Comparison of ENCODE assay signal across 25 mouse cellular contexts in the genomic region with DNA sequence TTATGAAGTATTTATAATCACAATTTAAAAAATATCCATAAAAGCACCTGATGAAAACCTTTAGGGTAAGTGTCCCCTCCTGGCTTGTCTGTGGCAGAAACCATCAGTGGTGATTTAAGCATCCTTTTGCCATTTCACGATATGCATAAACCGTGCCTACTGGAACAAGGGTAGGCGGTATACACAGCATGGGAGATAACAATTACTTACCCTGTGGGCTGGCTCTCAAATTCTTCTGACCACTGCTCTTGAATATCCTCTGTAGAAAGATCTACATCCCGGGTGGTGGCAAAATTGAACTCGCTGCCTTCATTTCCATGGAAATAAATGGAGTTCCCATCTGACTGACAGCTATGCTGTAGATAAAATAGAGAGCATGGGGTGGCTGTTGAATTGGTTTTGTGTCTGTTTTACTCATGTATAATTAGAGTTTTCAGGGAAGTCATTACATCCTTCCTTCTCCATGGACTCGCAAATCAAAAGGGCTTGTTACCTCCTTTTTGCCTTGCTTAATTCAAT.
"Had no signal": no experiment of that assay in that cellular context is flagged by ENCODE, and none has a peak within 500 bp of the region (broad histone marks: within the 10 kb centered on the region; RNA-seq: fewer than 3 reads in every experiment).

No protein-coding gene starts in this region.

- ATAC-seq: hindbrain, postnatal 0 days; intestine, embryonic 16.5 days; liver, embryonic 12.5 days had no signal

- H3K9me3 ChIP-seq: heart, embryonic 13.5 days; heart, embryonic 15.5 days; hindbrain, embryonic 15.5 days; kidney, embryonic 15.5 days; limb, embryonic 13.5 days; limb, embryonic 15.5 days; liver, embryonic 12.5 days had no signal

- H3K36me3 ChIP-seq: heart, embryonic 13.5 days; heart, embryonic 15.5 days; hindbrain, embryonic 15.5 days; kidney, embryonic 15.5 days; limb, embryonic 13.5 days; limb, embryonic 15.5 days; liver, embryonic 12.5 days had no signal

- H3K9ac ChIP-seq: heart, embryonic 13.5 days; heart, embryonic 15.5 days; hindbrain, embryonic 15.5 days; kidney, embryonic 15.5 days; limb, embryonic 13.5 days; limb, embryonic 15.5 days; liver, embryonic 12.5 days; liver, embryonic 14.5 days had no signal

- H3K4me2 ChIP-seq: heart, embryonic 11.5 days; heart, embryonic 13.5 days; heart, embryonic 15.5 days; hindbrain, embryonic 15.5 days; kidney, embryonic 15.5 days; limb, embryonic 13.5 days; limb, embryonic 15.5 days; liver, embryonic 12.5 days had no signal

- H3K4me3 ChIP-seq: heart, adult 2 months; heart, embryonic 13.5 days; heart, embryonic 15.5 days; hindbrain, embryonic 15.5 days; kidney, embryonic 15.5 days; limb, embryonic 13.5 days; limb, embryonic 15.5 days; liver, embryonic 12.5 days had no signal

- H3K4me1 ChIP-seq: heart, embryonic 13.5 days; heart, embryonic 15.5 days; hindbrain, embryonic 15.5 days; kidney, embryonic 15.5 days; limb, embryonic 13.5 days; limb, embryonic 15.5 days; liver, embryonic 12.5 days had no signal

- H3K27ac ChIP-seq: heart, adult 2 months; heart, embryonic 13.5 days; heart, embryonic 15.5 days; hindbrain, embryonic 15.5 days; hindbrain, postnatal 0 days; kidney, embryonic 15.5 days; kidney, postnatal 0 days; limb, embryonic 13.5 days; limb, embryonic 15.5 days; liver, embryonic 12.5 days; liver, embryonic 14.5 days had no signal

- DNase-seq: gastrocnemius, postnatal 14 days; gastrocnemius, postnatal 36 days; heart, adult 2 months; heart, postnatal 14 days; heart, postnatal 36 days; kidney, adult 11 months; kidney, adult 2 months; kidney, adult 9 months; kidney, postnatal 14 days; kidney, postnatal 36 days; layer of hippocampus, adult 9-11 months; layer of hippocampus, postnatal 36 days; left cerebral cortex, postnatal 4 days had no signal

- H3K27me3 ChIP-seq: heart, embryonic 13.5 days; heart, embryonic 15.5 days; hindbrain, embryonic 15.5 days; kidney, embryonic 15.5 days; limb, embryonic 13.5 days; limb, embryonic 15.5 days; liver, embryonic 12.5 days had no signal
